Mouse (Mus musculus) intestine, embryonic 16.5 days (tissue): ENCODE results near the gene Ephb3. TPM values are rescaled to one million over a fixed set of nuclear protein-coding genes. Genes with fewer than 3 reads are reported as not detected.

Experiments used
- ATAC-seq: fragments of 200-750 bp; cut with Nextera tagmentation; 2 replicates; pipeline ENCODE4 v1.8.0; 2017; ENCODE audit warnings: moderate TSS enrichment, moderate library complexity
- H3K27ac ChIP-seq: fragments of 300-500 bp; sonication (generic); 2 replicates; pipeline ENCODE4 v1.5.1; 2014; ENCODE audit warnings: mild to moderate bottlenecking, low read length
- H3K27me3 ChIP-seq: fragments of 300-500 bp; sonication (generic); replicated peaks from 2 replicates; pipeline ENCODE4 v1.6.1; 2014; ENCODE audit warnings: low read length, control low read depth, mixed read lengths; ENCODE audit not compliant: control insufficient read depth, insufficient read depth
- H3K36me3 ChIP-seq: fragments of 300-500 bp; sonication (generic); 2 replicates; pipeline ENCODE4 v1.6.1; 2014; ENCODE audit warnings: low read length, control low read depth; ENCODE audit not compliant: control insufficient read depth, insufficient read depth
- H3K4me1 ChIP-seq: fragments of 300-500 bp; sonication (generic); 2 replicates; pipeline ENCODE4 v1.6.1; 2014; ENCODE audit warnings: low read length, control low read depth, mixed read lengths; ENCODE audit not compliant: control insufficient read depth, insufficient read depth
- H3K4me2 ChIP-seq: fragments of 300-500 bp; sonication (generic); 2 replicates; pipeline ENCODE4 v1.6.1; 2014; ENCODE audit warnings: low read depth, low read length, control low read depth
- H3K4me3 ChIP-seq: fragments of 300-500 bp; sonication (generic); 2 replicates; pipeline ENCODE4 v1.5.1; 2014; ENCODE audit warnings: mild to moderate bottlenecking, low read length
- H3K9ac ChIP-seq: fragments of 300-500 bp; sonication (generic); 2 replicates; pipeline ENCODE4 v1.6.1; 2014; ENCODE audit warnings: low read depth, low read length
- H3K9me3 ChIP-seq: fragments of 300-500 bp; sonication (generic); 2 replicates; pipeline ENCODE4 v1.6.1; 2016; ENCODE audit warnings: low read length, control low read depth; ENCODE audit not compliant: control insufficient read depth
- WGBS: fragments of 180-500 bp; shearing (Covaris S2); extraction: QIAGEN DNeasy Blood & Tissue Kit; methylation state at CpG from one replicate; pipeline ENCODE4 v1.1.7; 2014; 5-methylcytosine and 5-hydroxymethylcytosine counted together
- microRNA-seq: library from miRNA; unstranded; fragments of <30 nt; microRNA quantifications from one replicate; pipeline ENCODE4, GENCODE M21; 2016
- polyA plus RNA-seq: library from polyadenylated mRNA; unstranded; fragments of >200 nt; fragmentation: Nextera tagmentation; extraction: Ambion mirVana; gene quantifications from 2 replicates; pipeline ENCODE4 v1.2.1, GENCODE M21; 2015

Ephb3 gene
- polyA plus RNA-seq, 1 experiment from 2014 or later, result 9.1 TPM

- no peak overlapping the region for H3K27ac ChIP-seq
- ATAC-seq, result no peak
- 56% methylated on average over 4 of the region's 4 CpGs for WGBS
- H3K36me3 ChIP-seq, result no peaks in the 10 kb centered on the region
- H3K4me2 ChIP-seq, result no peak overlapping the region
- no peak overlapping the region for H3K9ac ChIP-seq
- H3K4me3 ChIP-seq, result no peak overlapping the region
- H3K9me3 ChIP-seq, result no peaks in the 10 kb centered on the region
- H3K4me1 ChIP-seq, result peaks cover 13% of the 10 kb centered on the region; the same call in 1 of the 2 replicates
- no peaks in the 10 kb centered on the region for H3K27me3 ChIP-seq
Measured at GRCm38 (mm10) chr16:21272748-21273147, 68.2 kb downstream of the Ephb3 start.

Small RNAs within 50 kb of the gene (microRNA-seq; reads per million reads assigned to microRNA genes)
- not detected for gene Mir7680

Other genes with a start within 250 kb of the Ephb3 start
- 0.20 TPM in 1 of 2 replicates, not detected in the other for gene Teddm3, start 50.8 kb upstream of the Ephb3 start, polyA plus RNA-seq
- 16.6 and 18.2 TPM in 2 replicates for gene Vps8, start 218.4 kb downstream of the Ephb3 start, polyA plus RNA-seq